Mouse (Mus musculus) Patski (cell line): ENCODE measurements at regions not wholly inside any gene's neighbourhood (a gene's known extent, or its start where the extent isn't known, plus 50 kb on each side); places are given as distances from the start of the nearest gene placed in this dataset.

Experiments used
- ATAC-seq: fragments of 100-300 bp; one replicate; pipeline ENCODE4 v1.8.0; 2021
- CTCF ChIA-PET: fragments of 350-600 bp; sonication (Branson Sonifier 250); formaldehyde crosslinking; loops from one replicate; lab custom pipeline; 2022; ENCODE audit warnings: inconsistent platforms; lab: Charles Lee
- POLR2A ChIA-PET: fragments of 350-600 bp; sonication (Branson Sonifier 250); formaldehyde crosslinking; loops from one replicate; lab custom pipeline; 2022; ENCODE audit warnings: antibody characterized with exemption, inconsistent platforms; lab: Charles Lee
- DNase-seq: peaks from one replicate; pipeline ENCODE4 v3.0.0-alpha.2; 2011; ENCODE audit warnings: low read depth, low spot score
- H3K27me3 ChIP-seq: fragments of 371-371 bp; one replicate; pipeline ENCODE4 v1.5.1; 2021
- CTCF ChIP-seq: fragments of 100-300 bp; IDR thresholded peaks from one replicate; pipeline ENCODE4 v1.5.1; 2021
- in situ Hi-C: fragments of 300-500 bp; cut with MboI; formaldehyde crosslinking; loops from 3 replicates; pipeline ENCODE4 v1.11.1; 2018; ENCODE audit warnings: low pct_unique_long_range_greater_than_20kb, mixed read lengths

- POLR2A ChIA-PET = no interaction called here
- peaks cover 3% of the 10 kb centered on the region for H3K27me3 ChIP-seq
- in situ Hi-C loops = no loop called here
- DNase-seq (no peak), ATAC-seq (no peak)
- TF ChIP-seq CTCF = no peak
- CTCF ChIA-PET = interaction anchor here (1.7 kb wide), 1 partner anchor 11 kb away, joined by 7 read pairs; no protein-coding TSS in a partner anchor
Measured at GRCm38 (mm10) chr17:54214804-54215203, 84.0 kb downstream of the Slc5a7 start.

- no peaks in the 10 kb centered on the region for H3K27me3 ChIP-seq
- TF ChIP-seq CTCF = no peak
- ATAC-seq (no peak), DNase-seq (no peak)
- in situ Hi-C loops = no loop called here
- POLR2A ChIA-PET = no interaction called here
- CTCF ChIA-PET = no interaction called here
Measured at GRCm38 (mm10) chr17:54201710-54202109, 97.1 kb downstream of the Slc5a7 start.

GRCm38 (mm10) chr17:54192231-54192573, 106.6 kb downstream of the Slc5a7 start:
- TF ChIP-seq CTCF = no peak
- ChIA-PET CTCF (no interaction called here), POLR2A (no interaction called here)
- no peak for DNase-seq
- in situ Hi-C loops = no loop called here
- H3K27me3 ChIP-seq = no peaks in the 10 kb centered on the region
- ATAC-seq = no peak

- in situ Hi-C loops = no loop called here
- POLR2A ChIA-PET = no interaction called here
Measured at GRCm38 (mm10) chr17:54191526-54192230, 107.2 kb downstream of the Slc5a7 start.

GRCm38 (mm10) chr17:54188997-54189553, 109.8 kb downstream of the Slc5a7 start:
- ChIA-PET POLR2A (interaction anchor here (0.5 kb wide), 1 partner anchor 10 kb away, joined by 3 read pairs; no protein-coding TSS in a partner anchor), CTCF (no interaction called here)
- no peak for TF ChIP-seq CTCF
- DNase-seq = peak; percentile 25
- no peak for ATAC-seq
- in situ Hi-C loops = no loop called here
- no peaks in the 10 kb centered on the region for H3K27me3 ChIP-seq

More at GRCm38 (mm10) chr17:54191526-54192230, 107.2 kb downstream of the Slc5a7 start:
- no peak for DNase-seq
- no peak for ATAC-seq
- CTCF ChIA-PET = no interaction called here
- no peaks in the 10 kb centered on the region for H3K27me3 ChIP-seq
- TF ChIP-seq CTCF = no peak

- in situ Hi-C loops = no loop called here
- no peak for TF ChIP-seq CTCF
- H3K27me3 ChIP-seq = no peaks in the 10 kb centered on the region
- CTCF ChIA-PET = interaction anchor here (2.1 kb wide), 1 partner anchor 10 kb away, joined by 6 read pairs; no protein-coding TSS in a partner anchor
- ATAC-seq (no peak), DNase-seq (no peak)
- POLR2A ChIA-PET = interaction anchor here (0.9 kb wide), 1 partner anchor 247 kb away, joined by 3 read pairs; no protein-coding TSS in a partner anchor
Measured at GRCm38 (mm10) chr17:54182073-54182472, 116.8 kb downstream of the Slc5a7 start.

- no peaks in the 10 kb centered on the region for H3K27me3 ChIP-seq
- ATAC-seq (no peak), DNase-seq (no peak)
- ChIA-PET POLR2A (interaction anchor here (0.5 kb wide), 1 partner anchor 19 kb away, joined by 4 read pairs; no protein-coding TSS in a partner anchor), CTCF (interaction anchor here (1.0 to 2.1 kb wide), 4 partner anchors 9 to 163 kb away, joined by 3 to 6 read pairs (median 3); no protein-coding TSS in a partner anchor)
- no peak for TF ChIP-seq CTCF
- in situ Hi-C loops = no loop called here
Measured at GRCm38 (mm10) chr17:54180563-54180962, 118.3 kb downstream of the Slc5a7 start.

- ATAC-seq (no peak), DNase-seq (no peak)
- no peaks in the 10 kb centered on the region for H3K27me3 ChIP-seq
- TF ChIP-seq CTCF = no peak
- CTCF ChIA-PET = interaction anchor here (2.3 kb wide), 1 partner anchor 11 kb away, joined by 6 read pairs; no protein-coding TSS in a partner anchor
- POLR2A ChIA-PET = no interaction called here
- in situ Hi-C loops = loop anchor here (25.0 kb wide), 1 partner anchor 483 kb away; the partner anchor contains the start of gene Sgo1
Measured at GRCm38 (mm10) chr17:54170762-54171161, 128.1 kb downstream of the Slc5a7 start.

- no peaks in the 10 kb centered on the region for H3K27me3 ChIP-seq
- peak; percentile 98 for ATAC-seq
- no peak for DNase-seq
- POLR2A ChIA-PET = no interaction called here
- TF ChIP-seq CTCF = no peak
- in situ Hi-C loops = loop anchor here (10.0 to 25.0 kb wide), 2 partner anchors 481 to 593 kb away; partner anchors contain the start of gene Sgo1
- CTCF ChIA-PET = interaction anchor here (0.9 kb wide), 1 partner anchor 12 kb away, joined by 5 read pairs; no protein-coding TSS in a partner anchor
Measured at GRCm38 (mm10) chr17:54168039-54168438, 130.8 kb downstream of the Slc5a7 start.

GRCm38 (mm10) chr17:54162383-54162782, 136.5 kb downstream of the Slc5a7 start:
- DNase-seq (no peak), ATAC-seq (no peak)
- in situ Hi-C loops = loop anchor here (10.0 to 25.0 kb wide), 2 partner anchors 475 to 588 kb away; partner anchors contain the start of gene Sgo1
- CTCF ChIA-PET = no interaction called here
- POLR2A ChIA-PET = interaction anchor here (1.6 kb wide), 1 partner anchor 81 kb away, joined by 4 read pairs; no protein-coding TSS in a partner anchor
- no peaks in the 10 kb centered on the region for H3K27me3 ChIP-seq
- TF ChIP-seq CTCF = no peak
